Mouse (Mus musculus): ENCODE results near the gene Abcc6. TPM values are rescaled to one million over a fixed set of nuclear protein-coding genes. Genes with fewer than 3 reads are reported as not detected.

Gene Abcc6
- total and polyA plus RNA-seq, 3 experiments: 2.2 to 10.5 (median 6.4) TPM

DNA sequence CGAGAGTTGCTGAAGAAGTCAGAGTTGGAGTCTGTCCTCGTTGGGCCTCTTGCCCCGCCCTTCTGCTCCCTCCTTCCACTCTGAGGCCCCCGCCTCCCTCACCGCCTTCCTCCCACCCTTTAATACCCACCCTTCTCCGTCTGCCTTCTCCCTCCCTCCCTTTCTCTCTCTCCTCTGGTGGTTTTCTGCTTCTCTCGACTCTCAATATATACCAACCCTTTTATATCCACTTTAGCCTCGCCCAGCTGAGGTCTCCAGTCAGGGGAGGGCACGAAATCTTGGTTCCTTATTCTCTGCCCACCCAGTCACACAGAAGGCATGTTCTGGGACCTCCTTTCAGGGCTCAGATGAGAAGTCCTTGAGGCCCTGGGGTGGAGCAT is 108.9 kb downstream of the Abcc6 start, which contains the start of gene Emp3:
TSS of gene Emp3 (minus strand) at position 163 of the 380 bp plus-strand sequence.
- H3K4me1 ChIP-seq (ENCODE audit: control insufficient read depth in 1 of 2, insufficient read depth in 2 of 2): peaks cover 0 to 63% of the 10 kb centered on the region in 2 experiments; a peak in 3 of 4 replicates
- H3K27ac ChIP-seq (ENCODE audit: insufficient read depth, low read depth): no peak within 1 kb of the TSS
- peaks cover 0 to 26% of the 10 kb centered on the region in 2 experiments for H3K36me3 ChIP-seq (replicated peaks in 1 of 2; ENCODE audit: control insufficient read depth in 1 of 2, insufficient read depth in 1 of 2, low read length in 1 of 2)
- no peaks in the 10 kb centered on the region for H3K27me3 ChIP-seq (replicated peaks)
- H3K4me2 ChIP-seq (ENCODE audit: insufficient read depth, low read depth, poor library complexity, severe bottlenecking): peak within 1 kb of the TSS; percentile 4; the same call in 1 of the 2 replicates
- peaks cover 18% of the 10 kb centered on the region for H3K9me3 ChIP-seq (replicated peaks; ENCODE audit: low read length)
- H3K9ac ChIP-seq (ENCODE audit: insufficient read depth, low read depth): no peak within 1 kb of the TSS
- TF ChIP-seq E2F4 (IDR thresholded peaks at IDR 0.05; ENCODE audit: insufficient replicate concordance, low read depth, low read length) (no peak), NELFE (IDR thresholded peaks at IDR 0.05; ENCODE audit: low read depth, low read length) (no peak), MAX (IDR thresholded peaks at IDR 0.05; ENCODE audit: low read length) (no peak), UBTF (IDR thresholded peaks at IDR 0.05; ENCODE audit: low read depth, low read length) (no peak), JUN (IDR thresholded peaks at IDR 0.05; ENCODE audit: insufficient read depth, low read depth, low read length) (no peak), TBP (conservative IDR thresholded peaks at IDR 0.05; ENCODE audit: low read depth, low read length) (no peak), POLR2AphosphoS2 (IDR thresholded peaks at IDR 0.05; ENCODE audit: low read depth, low read length) (no peak), MYC (IDR thresholded peaks at IDR 0.05; ENCODE audit: low read depth, low read length) (no peak), KAT2A (IDR thresholded peaks at IDR 0.05; ENCODE audit: insufficient replicate concordance, low read length) (no peak), IRF4 (IDR thresholded peaks at IDR 0.05; ENCODE audit: low read depth, low read length) (no peak), SIN3A (IDR thresholded peaks at IDR 0.05; ENCODE audit: low read length) (no peak)
- peak within 1 kb of the TSS; percentile 30 to 64 (median 59) for H3K4me3 ChIP-seq (replicated peaks in 1 of 3; ENCODE audit: low read depth in 2 of 3, low read length in 2 of 3, poor library complexity in 1 of 3)
- peak; percentile 77 for DNase-seq (ENCODE audit: extremely low read depth)
- in situ Hi-C loops (cut with MboI; ENCODE audit: low pct_ligation_motif_present, low pct_unique_long_range_greater_than_20kb, low sequenced_read_pairs) (loop anchor here (10.0 kb wide), 1 partner anchor 186 kb away; no protein-coding TSS in a partner anchor), dilution Hi-C loops (cut with MboI; ENCODE audit: extremely low pct_ligation_motif_present, extremely low pct_unique_long_range_greater_than_20kb, low sequenced_read_pairs) (no loop called here)
- H3K79me2 ChIP-seq (replicated peaks; ENCODE audit: control insufficient read depth, extremely low read depth, insufficient read depth, poor library complexity, severe bottlenecking): no peaks in the 10 kb centered on the region

DNA sequence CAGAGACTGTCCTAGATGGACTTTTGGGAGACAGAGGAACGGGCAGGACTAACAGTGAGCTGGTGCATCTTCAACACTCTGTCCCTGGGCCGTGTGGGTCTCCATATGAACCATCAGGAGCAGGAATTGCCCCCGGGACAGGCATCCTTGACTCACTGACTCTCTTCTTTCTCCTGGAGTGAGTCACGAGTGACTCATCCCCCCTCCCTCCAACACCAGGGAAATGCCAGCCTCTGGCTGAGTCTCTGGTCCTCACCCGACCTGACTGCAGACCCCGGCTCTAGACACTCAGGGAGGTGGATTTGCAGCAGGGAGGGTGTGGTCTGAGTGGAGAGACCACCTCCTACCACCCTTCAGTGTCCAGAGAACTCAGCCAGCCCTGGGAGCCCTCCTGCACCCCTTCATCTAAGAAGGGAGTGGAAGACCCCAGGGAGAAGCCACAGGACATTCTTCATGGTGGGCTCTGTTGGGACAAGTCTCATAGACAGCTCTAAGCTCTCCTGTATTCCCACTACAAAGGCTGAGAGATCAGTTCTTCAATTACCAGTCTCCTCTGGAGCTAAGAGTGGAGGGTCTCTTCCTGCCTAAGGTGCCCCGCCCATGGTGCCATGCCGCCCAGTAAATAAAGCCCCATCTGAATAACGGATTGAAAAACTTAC is 109.4 kb downstream of the Abcc6 start:
- peaks cover 2 to 68% of the 10 kb centered on the region in 2 experiments; a peak in 3 of 4 replicates for H3K4me1 ChIP-seq (ENCODE audit: control insufficient read depth in 1 of 2, insufficient read depth in 2 of 2)
- H3K4me3 ChIP-seq (replicated peaks in 1 of 3; ENCODE audit: low read depth in 2 of 3, low read length in 2 of 3, poor library complexity in 1 of 3): peak overlapping the region; percentile 30 to 64 (median 59)
- dilution Hi-C loops (cut with MboI; ENCODE audit: extremely low pct_ligation_motif_present, extremely low pct_unique_long_range_greater_than_20kb, low sequenced_read_pairs) (no loop called here), in situ Hi-C loops (cut with MboI; ENCODE audit: low pct_ligation_motif_present, low pct_unique_long_range_greater_than_20kb, low sequenced_read_pairs) (loop anchor here (10.0 kb wide), 1 partner anchor 186 kb away; no protein-coding TSS in a partner anchor)
- no peaks in the 10 kb centered on the region for H3K27me3 ChIP-seq (replicated peaks)
- no peak overlapping the region for H3K9ac ChIP-seq (ENCODE audit: insufficient read depth, low read depth)
- no peak overlapping the region for H3K27ac ChIP-seq (ENCODE audit: insufficient read depth, low read depth)
- DNase-seq (ENCODE audit: extremely low read depth): no peak
- peak overlapping the region; percentile 4; the same call in 1 of the 2 replicates for H3K4me2 ChIP-seq (ENCODE audit: insufficient read depth, low read depth, poor library complexity, severe bottlenecking)
- no peak for TF ChIP-seq TBP (conservative IDR thresholded peaks at IDR 0.05; ENCODE audit: low read depth, low read length)
- no peak for TF ChIP-seq NELFE (IDR thresholded peaks at IDR 0.05; ENCODE audit: low read depth, low read length)
- no peak for TF ChIP-seq SIN3A (IDR thresholded peaks at IDR 0.05; ENCODE audit: low read length)
- no peak for TF ChIP-seq CTCF (conservative IDR thresholded peaks at IDR 0.05 in 1 of 2, IDR thresholded peaks at IDR 0.05 in 1 of 2; ENCODE audit: low read depth in 2 of 2, low read length in 2 of 2)
- no peak for TF ChIP-seq MAFK (IDR thresholded peaks at IDR 0.05; ENCODE audit: insufficient replicate concordance, low read length)
- no peak for TF ChIP-seq RCOR1 (conservative IDR thresholded peaks at IDR 0.05; ENCODE audit: low read depth, low read length)
- no peak for TF ChIP-seq JUN (IDR thresholded peaks at IDR 0.05; ENCODE audit: insufficient read depth, low read depth, low read length)
- TF ChIP-seq MXI1 (IDR thresholded peaks at IDR 0.05; ENCODE audit: low read depth, low read length): no peak
- no peak for TF ChIP-seq KAT2A (IDR thresholded peaks at IDR 0.05; ENCODE audit: insufficient replicate concordance, low read length)
- peaks cover 0 to 30% of the 10 kb centered on the region in 2 experiments for H3K36me3 ChIP-seq (replicated peaks in 1 of 2; ENCODE audit: control insufficient read depth in 1 of 2, insufficient read depth in 1 of 2, low read length in 1 of 2)
- no peaks in the 10 kb centered on the region for H3K79me2 ChIP-seq (replicated peaks; ENCODE audit: control insufficient read depth, extremely low read depth, insufficient read depth, poor library complexity, severe bottlenecking)
- peaks cover 15% of the 10 kb centered on the region for H3K9me3 ChIP-seq (replicated peaks; ENCODE audit: low read length)
